Mouse (Mus musculus): ENCODE results near the gene Lingo2.

The Lingo2 gene

DNA sequence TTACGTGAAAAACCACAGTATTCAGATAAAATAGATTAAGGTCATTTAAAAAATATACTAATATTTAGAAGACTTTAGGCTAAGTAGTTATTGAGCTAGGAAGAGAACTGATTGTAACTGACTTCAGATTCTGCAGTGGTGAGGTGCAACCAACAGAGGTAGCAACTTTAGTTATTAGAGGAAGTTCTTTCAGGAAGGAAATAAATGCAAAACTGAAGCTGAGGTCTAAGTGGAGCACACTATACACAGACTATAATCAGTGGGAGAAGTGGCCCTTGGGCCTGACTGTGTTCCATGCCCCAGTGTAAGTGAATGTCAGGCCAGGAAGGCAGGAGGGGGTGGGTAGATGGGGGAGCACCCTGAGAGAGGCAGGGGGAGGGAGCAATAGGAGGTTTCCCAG lies 385.0 kb downstream of the Lingo2 start:
- no peak for DNase-seq (ENCODE audit: inconsistent age in 2 of 2, low spot score in 1 of 2)

- DNase-seq (ENCODE audit: inconsistent age in 2 of 2, low spot score in 1 of 2): no peak
Measured at GRCm38 (mm10) chr4:36560997-36561396, 390.6 kb downstream of the Lingo2 start.

DNA sequence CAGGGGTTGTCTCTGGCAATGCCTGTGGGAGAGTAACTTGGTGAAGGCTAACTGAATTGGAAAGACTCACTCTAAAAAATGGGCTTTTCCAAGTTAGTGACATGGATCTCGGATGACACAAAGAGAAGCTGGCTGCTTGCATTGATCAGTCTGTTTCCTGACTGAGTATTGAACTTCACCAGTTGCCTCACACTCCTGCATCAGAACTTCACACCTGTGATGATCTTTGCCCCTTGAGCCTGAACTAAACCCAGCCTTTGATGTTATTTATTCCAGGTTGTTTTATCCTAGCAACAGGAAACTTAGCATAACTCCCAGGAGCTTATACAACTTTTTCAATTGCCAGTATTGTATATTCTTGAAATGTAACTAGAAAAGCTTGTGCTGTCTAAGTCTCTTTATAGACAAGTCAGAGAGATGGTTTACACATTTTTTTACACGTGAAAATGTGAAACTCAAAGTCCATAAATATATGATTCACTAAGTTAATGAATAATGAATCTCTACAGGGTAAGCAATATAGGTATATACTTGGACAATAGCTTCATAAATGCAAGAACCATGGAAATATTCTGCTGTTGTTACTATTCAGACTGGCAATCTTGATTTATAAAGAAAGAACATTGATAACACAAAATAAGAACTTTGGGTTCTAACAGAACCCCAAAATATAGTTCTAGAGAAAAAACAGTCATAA lies 410.7 kb downstream of the Lingo2 start:
- no peak for DNase-seq (ENCODE audit: inconsistent age in 2 of 2, low spot score in 1 of 2)

- no peak for DNase-seq (ENCODE audit: inconsistent age in 2 of 2, low spot score in 1 of 2)
Measured at GRCm38 (mm10) chr4:36533895-36534294, 417.7 kb downstream of the Lingo2 start.

DNA sequence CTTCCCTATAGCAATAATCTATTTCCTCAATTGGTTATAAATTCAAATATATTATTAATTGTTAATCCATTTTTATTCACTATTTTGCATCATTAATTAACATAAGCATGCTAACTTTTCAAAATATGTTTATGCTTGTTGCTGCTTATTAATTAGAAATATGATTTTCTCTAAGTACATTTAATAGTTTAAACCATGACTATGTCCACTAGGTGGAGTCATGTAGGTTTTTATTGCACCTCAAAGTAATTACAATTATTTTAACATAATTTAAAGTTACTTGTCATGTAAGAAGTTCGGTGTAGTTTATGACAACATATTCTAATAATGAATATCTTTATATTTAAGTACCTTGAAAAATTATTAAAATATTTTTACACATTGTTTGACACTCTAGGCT lies 461.3 kb downstream of the Lingo2 start:
- DNase-seq (ENCODE audit: inconsistent age in 2 of 2, low spot score in 1 of 2): no peak

DNA sequence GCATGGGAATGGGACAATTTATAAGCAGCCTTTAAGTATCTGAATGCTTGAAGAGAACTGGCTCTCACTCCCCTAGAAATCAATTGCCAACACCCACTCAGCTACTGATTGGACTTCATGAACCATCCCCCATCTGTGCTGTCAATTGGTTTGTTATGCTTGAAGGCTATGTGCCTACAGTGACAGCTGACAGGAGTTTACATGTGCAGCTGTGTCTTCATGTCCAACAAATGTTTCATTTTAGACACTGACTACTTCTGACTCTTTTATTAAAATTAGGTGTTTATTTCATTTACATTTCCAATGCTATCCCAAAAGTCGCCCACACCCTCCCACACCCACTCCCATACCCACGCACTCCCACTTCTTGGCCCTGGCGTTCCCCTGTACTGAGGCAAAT lies 516.3 kb downstream of the Lingo2 start:
- no peak for DNase-seq (ENCODE audit: inconsistent age in 2 of 2, low spot score in 1 of 2)

DNA sequence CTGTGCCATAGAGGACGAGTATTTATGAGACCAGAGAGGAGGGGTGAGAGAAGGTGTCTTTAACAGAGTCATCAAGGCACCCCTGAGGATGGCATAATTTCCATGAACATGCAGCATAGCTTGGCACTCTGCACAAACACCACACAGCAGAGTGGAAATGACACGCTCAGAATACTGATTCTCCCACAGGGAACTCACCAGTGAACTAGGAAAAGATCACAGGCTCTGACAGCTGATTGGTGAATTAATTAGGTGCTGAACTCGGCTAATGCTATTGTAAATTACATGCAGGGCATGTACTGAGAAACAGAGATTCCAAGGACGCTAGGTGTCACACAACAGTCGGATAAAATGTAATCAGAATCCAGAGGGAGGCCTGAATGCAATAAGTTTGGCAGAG lies 525.4 kb downstream of the Lingo2 start:
- DNase-seq (ENCODE audit: inconsistent age in 2 of 2, low spot score in 1 of 2): no peak

GRCm38 (mm10) chr4:36407350-36407749 lies 544.2 kb downstream of the Lingo2 start:
- no peak for DNase-seq (ENCODE audit: inconsistent age in 2 of 2, low spot score in 1 of 2)

DNA sequence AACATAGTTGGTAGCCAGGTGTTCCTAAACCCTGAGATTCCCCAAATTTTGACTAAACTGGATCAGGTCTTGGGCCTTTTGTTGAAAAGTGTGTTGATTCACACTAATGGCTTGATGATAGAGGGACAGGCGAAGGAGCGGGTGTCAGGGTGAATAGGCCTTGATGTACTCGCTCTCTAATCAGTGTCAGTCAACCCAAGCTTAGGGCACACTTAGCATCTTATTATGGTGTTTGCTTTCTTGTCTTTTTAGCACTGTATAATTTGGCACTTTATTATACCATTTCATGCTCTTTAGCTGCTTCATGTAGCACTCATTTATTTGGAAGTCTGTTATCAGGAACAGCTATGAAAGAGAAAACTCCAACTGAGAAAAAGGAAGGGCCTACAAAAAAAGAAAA lies 582.6 kb downstream of the Lingo2 start:
- no peak for DNase-seq (ENCODE audit: inconsistent age in 2 of 2, low spot score in 1 of 2)

DNA sequence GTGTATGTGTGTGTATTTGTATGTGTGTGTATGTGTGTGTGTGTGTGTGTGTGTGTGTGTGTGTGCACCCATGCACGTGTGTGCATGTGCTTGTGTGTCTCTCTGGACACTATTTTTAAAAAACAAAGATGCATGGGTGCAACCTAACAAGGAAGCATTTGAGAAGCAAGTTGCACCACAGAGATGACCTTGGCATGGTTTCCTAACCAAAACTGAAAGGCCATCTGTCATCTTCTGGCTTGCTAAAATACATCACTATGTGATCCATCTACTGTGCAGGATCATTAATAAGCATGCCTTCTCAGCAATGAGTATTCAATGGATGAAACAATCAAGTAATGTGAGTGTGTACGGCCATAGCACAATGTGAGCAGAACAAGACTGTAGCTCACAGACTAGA lies 597.1 kb downstream of the Lingo2 start:
- peak in 1 of 2 experiments; percentile 62 for DNase-seq (ENCODE audit: inconsistent age in 2 of 2, low spot score in 1 of 2)

- DNase-seq (ENCODE audit: inconsistent age in 2 of 2, low spot score in 1 of 2): no peak
Measured at GRCm38 (mm10) chr4:36331741-36332140, 619.8 kb downstream of the Lingo2 start.

DNA sequence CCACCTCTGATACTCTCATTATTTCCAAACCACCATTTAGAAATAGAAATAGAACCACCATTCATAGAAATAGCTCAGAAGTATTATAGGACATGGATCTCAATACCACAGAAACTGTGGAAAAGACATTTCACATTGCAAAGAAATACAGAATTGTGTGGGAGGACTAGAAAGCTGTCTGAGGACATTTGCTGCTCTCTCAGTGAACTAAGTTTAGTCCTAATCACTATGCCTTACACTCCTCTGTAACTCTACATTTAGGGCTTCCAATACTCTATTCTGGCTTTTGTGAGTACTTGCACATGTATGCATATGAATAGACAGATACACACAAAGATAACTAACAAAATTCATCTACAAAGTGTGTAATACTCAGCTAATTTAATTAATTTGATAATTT lies 625.9 kb downstream of the Lingo2 start:
- DNase-seq (ENCODE audit: inconsistent age in 2 of 2, low spot score in 1 of 2): no peak

GRCm38 (mm10) chr4:36313067-36313466 lies 638.5 kb downstream of the Lingo2 start:
- no peak for DNase-seq (ENCODE audit: inconsistent age in 2 of 2, low spot score in 1 of 2)

- no peak for DNase-seq (ENCODE audit: inconsistent age in 2 of 2, low spot score in 1 of 2)
Measured at GRCm38 (mm10) chr4:36311431-36311830, 640.1 kb downstream of the Lingo2 start.

DNA sequence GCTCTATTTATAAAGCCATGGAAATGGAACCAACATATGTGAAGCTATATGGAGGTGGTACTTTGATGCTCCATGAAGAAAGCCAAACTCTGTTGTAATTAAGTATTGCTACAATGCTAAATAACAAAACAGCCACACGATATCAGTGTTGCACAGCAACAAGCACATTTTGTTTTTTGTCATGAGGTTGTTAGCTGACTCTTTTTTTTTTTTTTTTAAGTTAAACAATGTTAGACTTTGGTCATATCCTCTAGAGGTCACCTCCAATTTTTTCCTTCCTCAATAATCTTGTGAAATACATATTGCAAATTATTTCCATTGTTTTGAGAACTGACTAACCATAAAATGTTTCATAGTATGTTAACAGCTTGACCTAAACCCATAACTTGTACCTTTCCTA lies 646.3 kb downstream of the Lingo2 start:
- DNase-seq (ENCODE audit: inconsistent age in 2 of 2, low spot score in 1 of 2): no peak

DNA sequence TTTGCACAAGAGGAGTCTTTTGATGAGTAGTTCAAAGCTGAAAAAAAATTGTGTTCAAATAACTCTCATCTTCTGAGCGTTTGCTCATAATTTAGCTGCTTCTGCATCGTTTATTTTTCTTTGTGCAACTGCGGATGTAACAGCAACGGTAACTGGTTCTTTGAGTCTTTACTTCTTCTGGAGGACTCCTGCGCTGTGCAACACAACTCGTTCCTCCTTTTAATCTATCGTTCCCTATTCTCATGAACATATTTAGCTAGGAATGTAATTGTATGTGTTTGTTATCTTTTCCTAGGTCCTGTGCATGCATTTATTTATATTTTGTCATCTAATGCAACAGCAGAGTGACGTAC lies 661.9 kb downstream of the Lingo2 start:
- no peak for DNase-seq (ENCODE audit: inconsistent age in 2 of 2, low spot score in 1 of 2)

DNA sequence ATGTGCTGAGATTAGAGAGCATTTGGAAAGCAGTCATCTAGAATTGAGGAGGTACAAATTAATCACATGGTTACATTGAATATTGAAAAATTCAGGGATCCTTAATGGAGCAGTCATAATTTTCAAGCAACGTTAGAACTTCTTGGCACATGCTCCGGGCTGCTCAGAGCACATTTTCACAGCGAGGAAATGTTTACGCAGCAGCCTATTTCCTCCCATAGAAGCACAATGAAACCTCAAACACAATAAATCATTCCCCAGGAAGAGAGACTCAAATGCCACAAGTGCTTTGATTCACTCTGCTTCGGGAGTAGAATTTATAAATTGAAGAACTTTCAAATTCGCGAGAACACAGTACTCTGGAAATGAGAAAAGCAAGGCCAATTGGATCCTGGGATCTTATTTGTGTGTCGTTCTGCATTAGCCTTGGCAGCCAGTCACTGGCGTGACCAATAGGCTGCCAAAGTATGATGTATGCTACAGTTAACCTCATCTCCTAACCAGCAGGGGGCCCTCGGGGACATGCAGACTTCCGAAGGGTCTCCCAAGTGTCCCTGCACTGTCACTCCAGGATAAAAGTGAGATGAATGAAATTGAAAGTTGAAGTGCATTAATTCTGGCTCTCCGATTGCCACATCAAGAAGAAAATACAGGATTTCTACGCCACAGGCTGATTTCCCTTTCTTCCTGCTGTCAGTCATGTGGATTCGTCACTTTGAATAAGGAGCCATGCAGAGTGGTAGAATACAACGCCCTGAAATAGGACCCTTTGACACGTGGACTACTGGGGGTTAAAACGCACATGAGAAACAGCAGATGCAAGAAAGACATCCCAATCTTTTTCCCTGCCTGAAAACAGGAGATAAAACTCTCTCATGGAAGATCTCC lies 662.5 kb downstream of the Lingo2 start:
- DNase-seq (ENCODE audit: inconsistent age in 2 of 2, low spot score in 1 of 2): peak; percentile 42 to 85

DNA sequence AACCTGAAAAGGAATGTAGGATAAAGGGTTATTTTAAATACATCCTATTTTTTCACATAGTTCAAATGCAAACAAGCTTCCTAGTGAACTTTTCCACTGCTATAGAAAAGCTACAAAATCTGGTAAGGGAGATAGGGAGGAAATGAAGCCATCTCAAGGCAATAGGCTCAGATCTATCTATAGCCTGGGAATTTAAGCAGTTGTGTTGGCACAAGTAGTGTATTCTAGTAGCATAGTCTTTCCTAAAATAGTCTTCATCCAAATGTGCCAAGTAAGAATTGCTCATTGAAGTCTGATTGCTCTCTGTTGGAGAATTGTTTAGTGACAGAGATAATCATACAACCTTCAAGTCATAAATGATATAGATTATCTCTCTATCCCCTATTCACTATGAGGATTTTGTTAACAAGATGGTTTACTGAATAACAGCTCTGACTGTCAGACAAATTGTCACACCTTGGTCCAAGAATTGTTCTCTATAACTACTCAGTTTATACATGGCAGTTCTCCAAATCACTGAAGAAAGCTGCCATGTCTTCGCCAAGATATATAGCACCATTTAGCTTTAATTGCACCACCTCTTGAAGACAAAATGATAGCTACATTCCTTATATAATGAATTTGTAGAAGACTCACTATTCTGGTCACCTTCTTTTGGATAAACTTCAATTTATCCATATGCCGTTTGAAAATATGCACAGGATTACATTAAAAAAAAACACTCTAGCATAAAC lies 688.9 kb downstream of the Lingo2 start:
- no peak for DNase-seq (ENCODE audit: inconsistent age in 2 of 2, low spot score in 1 of 2)

DNA sequence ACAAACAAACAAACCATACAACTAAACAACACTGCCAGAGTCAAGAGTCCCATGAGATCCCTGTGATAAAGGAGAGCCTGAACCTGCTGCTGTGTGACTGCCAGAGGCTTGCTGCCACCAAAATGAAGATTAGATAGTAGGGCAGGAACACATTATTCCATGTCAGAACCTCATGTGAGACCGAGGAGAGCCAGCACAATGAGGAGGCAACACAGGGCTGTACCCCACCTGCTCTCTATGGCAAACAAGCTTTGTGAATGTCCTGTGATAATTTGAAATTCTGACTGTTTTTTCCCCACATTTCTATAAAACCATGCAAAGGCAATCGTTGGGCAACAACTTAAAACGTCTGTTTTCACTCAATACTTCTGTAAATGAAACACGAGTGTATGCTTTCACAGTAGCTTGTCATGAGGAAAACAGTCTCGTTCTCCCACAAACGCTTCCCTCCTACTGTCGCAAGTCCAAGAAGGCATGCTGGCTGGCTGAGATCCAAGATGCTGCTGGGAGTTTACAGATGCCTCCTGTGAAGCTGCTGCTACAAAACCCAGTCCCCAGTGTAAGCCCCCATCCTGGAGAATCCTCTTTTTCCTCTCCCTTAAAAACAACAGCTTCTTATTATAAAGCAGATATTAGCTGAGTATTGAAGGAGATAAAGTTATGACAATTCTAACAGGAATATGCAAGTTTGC lies 765.2 kb downstream of the Lingo2 start:
- DNase-seq (ENCODE audit: inconsistent age in 2 of 2, low spot score in 1 of 2): peak in 1 of 2 experiments; percentile 41

GRCm38 (mm10) chr4:36183643-36184042 lies 767.9 kb downstream of the Lingo2 start:
- DNase-seq (ENCODE audit: inconsistent age in 2 of 2, low spot score in 1 of 2): no peak

- no peak for DNase-seq (ENCODE audit: inconsistent age in 2 of 2, low spot score in 1 of 2)
Measured at GRCm38 (mm10) chr4:36170099-36170498, 781.4 kb downstream of the Lingo2 start.
